Mouse (Mus musculus) retina, adult 2 months (tissue): ENCODE data around the gene Npas1.

Source experiments
- DNase-seq: peaks from one replicate; pipeline ENCODE4 v3.0.0-alpha.2; 2012; ENCODE audit warnings: low read depth, low spot score

Npas1 gene

GRCm38 (mm10) chr7:16477628-16478027, at the start of gene Npas1:
Npas1 (minus strand) TSS chr7:16477728.
- no peak for DNase-seq

DNA sequence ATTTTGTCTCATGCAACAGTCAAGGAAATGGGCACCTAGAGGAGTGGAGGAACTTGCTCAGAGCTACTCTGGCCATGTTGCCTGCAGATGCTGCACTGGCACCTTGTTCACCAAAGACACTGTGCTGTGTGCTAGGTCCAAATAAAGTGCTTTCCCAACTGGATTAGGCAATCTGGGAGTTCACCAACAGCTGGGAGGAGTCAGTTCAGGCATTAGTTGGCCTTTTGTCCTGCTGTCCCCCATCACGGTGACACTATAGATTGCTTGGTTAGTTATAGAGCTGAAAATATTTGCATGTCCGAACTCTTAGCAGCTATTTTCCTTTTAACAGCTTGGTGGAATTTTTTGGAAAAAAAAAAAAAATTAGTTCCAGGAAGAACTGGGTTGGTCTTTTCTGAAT, 48.5 kb upstream of the Npas1 start:
- no peak for DNase-seq

DNA sequence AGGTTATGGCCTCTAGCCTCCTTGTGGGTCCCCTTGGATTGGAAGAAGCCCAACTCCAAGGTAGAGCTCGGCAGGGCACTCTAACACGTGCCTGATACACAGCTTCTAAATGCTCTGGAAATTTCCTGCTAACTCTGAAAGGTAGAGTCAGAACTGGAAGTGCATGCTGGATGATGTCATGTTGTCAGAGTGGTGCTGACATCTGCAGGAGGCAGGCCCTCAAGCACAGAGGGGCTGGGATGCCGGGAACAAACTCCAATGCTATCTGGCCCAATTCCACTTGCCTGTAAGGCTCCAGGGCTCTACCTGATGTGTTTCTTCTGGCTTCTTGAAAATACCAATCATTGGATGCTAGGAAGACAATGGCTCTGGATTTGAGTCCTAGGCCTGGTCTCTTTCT, 47.9 kb upstream of the Npas1 start:
- no peak for DNase-seq

GRCm38 (mm10) chr7:16524308-16524707, 46.8 kb upstream of the Npas1 start:
- no peak for DNase-seq

- no peak for DNase-seq
Measured at GRCm38 (mm10) chr7:16519310-16519709, 41.8 kb upstream of the Npas1 start.

DNA sequence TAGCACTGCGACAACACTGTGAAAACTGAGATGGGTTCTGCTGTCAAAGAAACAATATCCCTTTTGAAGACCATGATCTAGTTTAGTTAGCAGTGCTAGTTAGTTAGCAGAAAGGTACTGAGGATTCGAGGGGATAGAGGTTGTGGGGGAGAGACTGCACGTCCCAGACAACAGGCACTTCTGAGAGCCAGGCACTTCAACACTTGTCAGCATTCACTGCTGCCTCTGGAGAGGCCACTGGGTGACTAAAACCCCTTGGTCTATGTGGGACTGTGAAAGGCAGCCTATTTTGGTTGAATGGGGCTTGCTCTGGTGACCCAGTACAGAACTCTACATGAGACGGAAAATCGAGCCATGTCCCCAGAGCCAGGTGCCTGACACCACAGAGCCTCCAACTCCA, 39.7 kb upstream of the Npas1 start:
- no peak for DNase-seq

- DNase-seq = peak; percentile 22
Measured at GRCm38 (mm10) chr7:16507284-16507683, 29.8 kb upstream of the Npas1 start.

DNA sequence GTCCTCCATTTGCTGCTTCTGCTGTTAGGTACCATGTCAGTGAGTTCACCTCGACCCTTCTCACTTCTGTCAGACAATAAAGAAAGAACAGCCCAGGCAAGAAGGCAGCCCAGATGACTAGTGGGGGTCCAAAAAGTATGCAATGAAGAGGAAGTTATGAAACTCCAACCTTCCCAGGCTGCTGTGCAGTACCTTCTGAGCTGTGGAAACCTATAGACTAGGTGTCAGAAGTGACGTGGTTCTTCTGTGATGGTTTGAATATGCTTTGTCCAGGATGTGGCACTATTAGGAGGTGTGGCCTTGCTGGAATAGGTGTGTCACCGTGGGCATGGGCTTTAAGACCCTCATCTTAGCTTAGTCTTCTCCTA, 27.7 kb upstream of the Npas1 start:
- no peak for DNase-seq

DNA sequence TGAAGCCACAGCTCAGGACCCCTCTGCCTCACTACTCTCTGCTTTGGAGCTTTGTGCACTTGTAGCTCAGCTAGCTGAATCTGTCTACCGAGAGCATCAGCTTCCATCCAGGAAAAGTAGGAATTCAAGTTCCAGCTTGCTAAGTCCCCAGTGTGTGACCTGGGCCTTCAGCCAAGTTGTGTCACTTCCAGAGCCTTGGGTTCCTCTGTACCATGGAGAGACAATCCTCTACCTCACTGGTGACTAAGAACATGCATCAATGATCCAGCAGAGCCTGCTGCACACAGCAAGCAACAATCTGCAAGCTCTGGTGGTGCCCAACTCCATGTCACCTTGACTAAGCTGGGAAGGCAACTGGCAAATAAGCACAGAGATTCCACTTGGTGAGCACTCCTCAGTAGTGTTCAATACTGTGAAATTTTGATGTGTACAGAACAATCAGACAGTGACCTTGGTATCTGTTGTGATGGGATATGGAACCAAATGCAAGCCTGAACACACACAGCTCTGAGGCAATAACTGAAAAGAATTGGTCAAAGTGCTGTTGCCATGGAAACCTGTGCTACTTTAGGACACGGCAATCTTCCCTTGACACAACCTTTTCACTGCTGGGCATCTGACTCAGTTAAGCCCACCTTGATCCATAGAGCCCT, 27.2 kb upstream of the Npas1 start:
- no peak for DNase-seq

DNA sequence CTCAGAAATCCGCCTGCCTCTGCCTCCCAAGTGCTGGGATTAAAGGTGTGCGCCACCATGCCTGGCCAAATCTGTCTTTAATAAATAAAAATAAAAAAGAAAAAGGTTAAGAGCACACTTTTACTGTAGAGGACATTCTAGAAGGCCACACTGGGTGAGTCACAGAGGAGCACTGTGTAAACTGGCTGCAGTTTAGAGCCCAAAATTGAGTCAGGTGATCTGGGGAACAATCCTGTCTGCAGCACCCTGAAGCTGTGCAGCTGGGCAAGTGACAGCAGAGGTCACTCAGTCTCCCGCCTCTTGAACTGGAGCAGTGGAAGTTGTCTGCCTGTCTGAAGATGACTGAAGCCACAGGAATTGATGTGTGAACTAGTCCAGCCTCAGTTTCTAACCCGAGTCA, 24.0 kb upstream of the Npas1 start:
- no peak for DNase-seq

- no peak for DNase-seq
Measured at GRCm38 (mm10) chr7:16499671-16500104, 22.2 kb upstream of the Npas1 start.

- DNase-seq = no peak
Measured at GRCm38 (mm10) chr7:16496260-16496659, 18.7 kb upstream of the Npas1 start.

DNA sequence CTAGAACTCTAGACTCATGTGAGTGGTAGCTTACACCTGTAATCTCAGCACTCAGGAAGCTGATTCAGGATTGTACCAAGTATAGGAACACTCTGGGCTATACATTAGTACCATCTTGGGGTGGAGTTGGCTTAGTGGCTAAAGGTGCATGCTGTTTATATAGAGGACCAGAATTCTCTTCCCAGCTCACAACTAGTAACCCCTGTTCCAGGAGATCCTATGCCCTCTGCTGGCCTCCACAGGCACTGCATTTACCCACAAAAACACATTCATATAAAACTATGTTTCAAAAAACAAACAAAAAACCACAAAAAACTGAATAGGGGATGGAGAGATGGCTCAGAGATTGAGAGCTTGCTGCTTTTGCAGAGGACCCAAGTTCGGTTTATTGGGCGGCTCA, 15.8 kb upstream of the Npas1 start:
- DNase-seq = no peak

GRCm38 (mm10) chr7:16492211-16492610, 14.7 kb upstream of the Npas1 start:
- no peak for DNase-seq

- peak; percentile 37 for DNase-seq
Measured at GRCm38 (mm10) chr7:16491759-16492158, 14.2 kb upstream of the Npas1 start.

GRCm38 (mm10) chr7:16489948-16490347, 12.4 kb upstream of the Npas1 start:
- no peak for DNase-seq

GRCm38 (mm10) chr7:16488816-16489215, 11.3 kb upstream of the Npas1 start:
- no peak for DNase-seq

DNA sequence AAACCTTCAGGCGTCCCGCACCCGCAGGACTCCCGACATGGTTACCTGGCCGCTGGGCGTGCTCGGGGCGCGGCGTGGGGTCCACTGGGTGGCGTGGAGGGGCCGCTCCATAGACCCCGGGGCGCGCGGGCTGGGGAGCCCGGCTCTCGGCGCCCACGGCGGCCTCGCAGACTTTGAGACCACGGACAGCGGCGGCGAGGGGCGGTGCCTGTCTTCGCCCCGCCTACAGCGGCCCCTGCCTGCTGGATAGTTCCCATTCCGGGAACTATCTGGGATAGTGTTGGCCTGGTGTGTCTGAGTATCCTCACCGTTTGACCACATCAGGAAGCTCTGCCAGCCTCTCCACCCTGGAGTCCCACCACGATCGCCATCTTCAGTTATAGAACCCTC, 933 bp downstream of the Npas1 start:
- no peak for DNase-seq

- no peak for DNase-seq
Measured at GRCm38 (mm10) chr7:16475764-16476599, 1.5 kb downstream of the Npas1 start.

- DNase-seq = no peak
Measured at GRCm38 (mm10) chr7:16475321-16475720, 2.2 kb downstream of the Npas1 start.

- DNase-seq = no peak
Measured at GRCm38 (mm10) chr7:16474445-16474844, 3.1 kb downstream of the Npas1 start.

GRCm38 (mm10) chr7:16473847-16474246, 3.7 kb downstream of the Npas1 start:
- no peak for DNase-seq

DNA sequence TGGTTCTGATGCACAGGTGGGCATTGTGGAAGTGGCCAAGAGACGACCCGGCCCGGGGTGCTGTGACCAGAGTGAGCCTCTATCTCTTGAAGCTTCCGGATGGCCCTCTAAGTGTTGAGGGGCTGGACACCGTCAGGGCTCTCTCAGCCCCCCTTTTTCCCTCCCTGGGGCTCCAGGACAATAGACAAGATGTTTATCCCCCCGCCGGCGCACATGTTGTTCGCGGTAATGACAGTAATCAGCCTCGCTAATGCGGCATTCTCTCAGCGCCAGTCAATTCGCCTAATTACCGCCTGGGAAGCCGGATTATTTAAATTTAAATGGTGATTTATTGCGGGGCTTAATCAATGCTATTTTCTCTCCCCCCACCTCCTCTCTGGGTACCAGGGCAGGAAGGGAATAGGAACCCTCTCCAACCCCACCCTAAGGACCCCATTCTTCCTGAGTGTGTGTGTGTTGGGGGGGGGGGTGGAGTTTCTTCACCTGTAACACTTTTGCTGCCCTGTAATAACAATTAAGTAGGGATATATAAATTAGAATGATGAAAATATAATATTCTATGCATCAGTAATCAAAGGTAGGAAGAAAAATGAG, 5.3 kb downstream of the Npas1 start:
- no peak for DNase-seq
